Mouse (Mus musculus) C2C12 (cell line): ENCODE measurements around the gene Muc1.

Experiments used
- CEBPB ChIP-seq: IDR thresholded peaks from one replicate; pipeline ENCODE4 v1.6.1; 2011; ENCODE audit warnings: low read depth, mild to moderate bottlenecking, control low read depth, moderate library complexity
- CTCF ChIP-seq: IDR thresholded peaks from one replicate; pipeline ENCODE4 v1.5.1; 2011; ENCODE audit not compliant: control insufficient read depth, insufficient read depth, insufficient read length
- FOSL1 ChIP-seq: IDR thresholded peaks from one replicate; pipeline ENCODE4 v1.8.0; 2011; ENCODE audit warnings: mild to moderate bottlenecking, low read length; ENCODE audit not compliant: poor library complexity, insufficient read depth, severe bottlenecking
- MAX ChIP-seq: IDR thresholded peaks from one replicate; pipeline ENCODE4 v1.6.1; 2011; ENCODE audit warnings: mild to moderate bottlenecking, control low read depth
- MYOD1 ChIP-seq: IDR thresholded peaks from one replicate; pipeline ENCODE4 v1.6.1; 2011; ENCODE audit warnings: low read depth; ENCODE audit not compliant: control insufficient read depth, insufficient read length
- MYOG ChIP-seq: IDR thresholded peaks from one replicate; pipeline ENCODE4 v1.6.1; 2011; ENCODE audit not compliant: control insufficient read depth, insufficient read length; ENCODE audit errors: extremely low read depth
- USF1 ChIP-seq: IDR thresholded peaks from one replicate; pipeline ENCODE4 v1.6.1; 2011; ENCODE audit warnings: low read depth, mild to moderate bottlenecking, control low read depth, moderate library complexity

- TF ChIP-seq CTCF (no peak), MAX (no peak), USF1 (no peak), MYOD1 (no peak), CEBPB (no peak), FOSL1 (no peak), MYOG (no peak)
Observed at GRCm38 (mm10) chr3:89190436-89190835, 38.4 kb upstream of the Muc1 start.
